Mouse (Mus musculus) kidney, postnatal 4 days (tissue): Measurements from ENCODE around the gene Dapp1.
A peak's percentile ranks its signal among the peaks of the same experiment; 100 is the strongest.
"Not testable (repeated sequence)": the region's sequence is repeated elsewhere in the genome, so short reads cannot be mapped to it uniquely, and the experiment has no call there.

Source experiments
- DNase-seq, 2 experiments: peaks; one replicate each; pipeline ENCODE4 v3.0.0; 2021; ENCODE audit warnings: mixed read lengths in 2 of 2

Gene Dapp1

DNA sequence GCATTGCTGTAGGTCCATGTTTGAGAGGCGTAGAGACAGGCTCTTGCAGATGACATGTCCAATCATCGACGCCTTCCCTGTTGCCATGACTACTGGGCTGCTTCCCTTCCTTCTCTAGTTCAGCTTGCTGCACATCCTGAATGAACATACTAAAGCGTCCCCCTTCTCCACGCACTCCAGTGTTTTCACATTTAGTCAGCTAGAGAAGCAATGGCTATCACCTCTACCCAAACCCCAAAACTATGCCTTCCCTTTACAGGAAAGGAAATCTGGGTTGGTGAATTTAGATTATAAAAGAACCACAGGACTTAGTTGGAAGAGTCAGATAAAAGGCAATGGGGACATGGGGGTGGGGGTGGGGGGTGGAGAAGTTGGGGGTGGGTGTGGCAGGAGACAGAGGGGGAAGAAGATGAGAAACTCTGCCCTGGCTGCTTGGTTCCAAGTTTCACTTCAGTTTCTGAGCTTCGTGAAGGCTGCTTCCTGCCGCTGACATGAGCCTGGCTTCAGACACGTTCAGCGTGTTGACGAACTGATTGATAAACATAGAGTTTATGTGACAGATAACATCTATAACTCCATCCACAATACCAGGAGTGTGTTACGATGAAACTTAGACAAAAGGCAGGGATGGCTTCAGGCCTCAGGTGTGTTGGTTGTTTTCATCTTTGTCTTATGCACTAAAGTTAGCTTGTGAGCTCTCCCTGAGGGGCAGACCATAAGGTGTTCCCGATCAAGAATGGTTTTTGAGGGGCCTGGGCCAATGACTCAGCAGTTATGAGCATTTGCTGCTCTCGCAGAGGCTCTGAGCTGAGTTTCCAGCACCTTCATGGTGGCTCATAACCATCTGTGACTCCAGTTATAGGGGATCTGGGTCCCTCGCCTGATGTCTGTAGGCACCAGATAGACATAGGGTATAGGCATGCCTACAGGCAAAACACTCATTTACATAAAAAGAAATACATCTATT is 28.1 kb downstream of the Dapp1 start:
- peak; percentile 49 for DNase-seq

DNA sequence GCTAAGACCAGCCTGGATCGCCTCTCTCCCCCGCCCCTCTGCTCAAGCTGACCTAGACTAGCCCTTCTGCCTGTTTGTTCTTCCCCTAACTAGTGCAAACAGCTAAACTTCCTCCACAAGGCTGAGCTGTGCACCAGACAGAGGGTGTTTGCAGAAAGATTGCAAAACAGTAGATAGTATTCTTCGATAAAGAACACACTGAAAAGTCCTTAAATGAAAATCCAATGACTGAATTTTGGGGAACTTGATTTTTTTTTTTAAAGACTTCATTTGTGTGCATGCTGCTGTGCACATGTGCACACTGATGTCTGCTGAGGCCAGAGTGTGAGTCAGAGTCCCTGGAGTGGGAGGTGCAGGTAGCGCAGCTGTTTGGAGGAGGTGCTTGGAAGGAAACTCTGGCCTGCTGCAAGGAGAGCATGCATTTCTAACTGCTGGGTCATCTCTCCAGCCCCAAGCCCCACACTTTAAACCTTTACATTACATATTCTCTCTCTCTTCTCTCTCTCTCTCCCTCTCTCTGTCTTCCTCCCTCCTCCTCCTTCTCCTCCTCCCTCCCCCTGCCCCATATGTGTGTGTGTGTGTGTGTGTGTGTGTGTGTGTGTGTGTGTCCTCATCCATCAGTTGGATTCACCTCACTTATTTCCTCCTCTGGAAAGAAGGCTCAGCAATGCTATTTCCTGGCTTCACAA is 29.0 kb downstream of the Dapp1 start:
- DNase-seq: peak in 1 of 2 experiments; percentile 27

DNA sequence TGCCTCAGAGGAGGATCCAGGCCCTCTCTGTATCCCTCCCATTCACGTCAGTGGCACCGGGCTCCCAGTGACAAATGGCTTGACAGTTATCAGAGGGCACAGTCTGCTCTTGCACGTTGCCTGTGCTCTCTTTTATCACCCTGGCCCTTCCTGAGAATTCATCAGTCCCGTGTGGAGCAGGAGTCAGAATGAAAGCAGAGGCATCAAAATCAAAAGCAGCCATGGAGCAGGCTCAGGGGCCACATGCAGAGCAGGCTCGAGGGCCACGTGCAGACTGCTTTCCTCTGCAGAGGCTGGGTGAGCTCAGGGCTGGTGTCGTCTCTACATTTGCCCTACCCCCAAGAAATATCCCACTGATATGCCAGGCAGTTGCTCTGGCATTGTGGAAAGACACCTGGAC is 29.5 kb downstream of the Dapp1 start:
- no peak for DNase-seq

DNA sequence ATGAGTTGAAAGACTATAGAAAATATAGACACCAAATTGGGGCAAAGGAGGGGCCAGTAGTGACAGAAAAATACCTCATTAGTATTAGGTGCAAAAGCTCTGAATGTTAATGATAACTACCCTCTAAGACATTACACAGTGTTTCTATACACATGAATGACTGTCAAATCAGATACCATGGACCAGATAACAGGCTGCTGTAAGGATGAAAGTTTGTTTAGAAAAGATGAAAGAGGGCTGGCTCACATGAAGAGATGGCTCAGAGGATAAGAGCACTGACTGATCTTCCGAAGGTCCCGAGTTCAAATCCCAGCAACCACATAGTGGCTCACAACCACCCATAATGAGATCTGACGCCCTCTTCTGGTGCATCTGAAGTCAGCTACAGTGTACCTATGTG is 30.0 kb downstream of the Dapp1 start:
- DNase-seq: not testable (repeated sequence)

DNA sequence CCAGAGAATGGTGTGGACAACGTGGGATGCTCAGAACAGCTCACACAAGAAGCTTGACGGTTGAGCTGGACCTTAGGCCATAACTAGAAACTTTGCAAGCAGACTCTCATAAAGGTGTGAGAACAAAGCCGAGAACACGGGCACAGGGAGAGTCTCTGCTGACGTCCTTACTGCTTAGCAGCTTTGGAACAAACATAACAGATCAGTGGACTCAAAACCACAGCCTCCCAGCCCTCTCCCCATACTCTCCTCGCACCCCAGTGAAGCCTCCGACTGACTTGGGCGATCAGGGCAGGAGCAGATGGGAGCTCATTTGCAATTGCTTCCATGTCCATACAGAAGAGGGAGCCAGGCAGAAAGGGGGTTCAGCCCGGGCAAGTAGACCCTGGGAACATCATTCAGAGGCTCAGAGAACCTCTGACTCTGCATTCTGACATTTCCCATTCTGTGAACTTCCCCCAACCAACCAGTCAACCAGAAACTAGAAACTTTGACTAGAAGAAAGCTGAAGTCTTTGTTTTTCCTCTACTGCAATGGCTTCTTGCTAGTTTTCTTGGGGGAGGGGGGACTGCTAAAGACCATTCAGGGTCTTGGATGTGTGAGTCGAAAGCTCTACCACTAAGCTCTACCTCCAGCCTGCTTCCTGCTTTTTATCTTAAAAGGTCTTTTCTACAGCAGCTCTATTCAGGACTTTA is 31.0 kb downstream of the Dapp1 start:
- no peak for DNase-seq

DNA sequence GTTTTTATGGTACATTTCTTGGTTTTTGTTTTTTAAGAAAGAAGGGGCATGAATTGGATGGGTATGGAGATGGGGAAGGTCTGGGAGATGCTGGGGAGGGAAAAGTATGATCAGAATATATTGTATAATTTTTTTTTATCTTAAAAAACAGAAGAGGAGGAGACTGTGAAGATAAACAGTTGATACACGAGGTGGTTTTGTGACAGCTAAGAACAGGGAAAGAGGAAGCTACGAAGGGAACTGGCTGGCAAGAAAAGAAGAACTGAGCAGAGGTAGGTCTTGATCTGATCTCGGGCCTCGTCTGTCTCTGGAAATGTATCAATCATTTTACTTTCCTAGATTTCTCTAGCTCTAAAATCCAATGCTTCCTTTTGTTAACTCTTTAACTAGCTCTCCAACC is 33.8 kb downstream of the Dapp1 start:
- no peak for DNase-seq

DNA sequence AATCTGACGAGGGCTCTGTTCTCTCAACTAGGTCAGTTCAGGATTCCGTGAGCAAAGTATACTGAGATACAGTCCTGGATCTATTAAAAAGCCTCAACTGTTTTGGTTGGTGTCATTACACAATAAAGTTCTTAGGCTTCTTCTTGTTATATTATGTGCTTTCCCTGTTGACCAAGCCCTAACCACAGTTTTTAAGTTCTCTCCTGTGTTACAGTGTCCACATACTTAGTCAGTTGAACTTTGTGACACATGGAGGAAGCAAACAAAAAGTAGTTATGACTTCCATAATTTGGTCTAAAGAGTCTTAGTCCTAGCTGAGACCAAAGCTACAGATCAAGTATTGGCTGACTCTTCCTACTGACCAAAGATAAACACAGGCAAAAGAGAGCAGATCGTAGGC is 34.5 kb downstream of the Dapp1 start:
- DNase-seq: no peak

DNA sequence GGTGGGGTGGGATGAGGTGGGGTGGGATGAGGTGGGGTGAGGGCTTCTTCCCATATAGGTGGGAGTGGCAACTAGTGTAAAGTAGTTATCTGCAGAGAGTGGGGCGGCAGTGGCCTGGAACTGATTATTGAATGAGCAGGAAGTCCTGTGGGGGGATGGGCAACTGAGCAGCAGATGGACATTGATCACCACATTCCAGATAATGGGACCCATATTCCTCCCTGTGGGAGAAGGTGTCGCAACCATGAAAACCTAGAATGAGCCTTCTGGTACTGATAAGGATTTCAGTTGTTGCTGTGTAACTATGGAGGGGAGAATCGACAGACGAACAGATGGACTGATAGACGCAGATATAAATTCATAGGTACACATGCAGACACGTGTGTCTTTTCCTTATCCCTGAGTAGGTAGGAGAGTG is 37.6 kb downstream of the Dapp1 start:
- no peak for DNase-seq

DNA sequence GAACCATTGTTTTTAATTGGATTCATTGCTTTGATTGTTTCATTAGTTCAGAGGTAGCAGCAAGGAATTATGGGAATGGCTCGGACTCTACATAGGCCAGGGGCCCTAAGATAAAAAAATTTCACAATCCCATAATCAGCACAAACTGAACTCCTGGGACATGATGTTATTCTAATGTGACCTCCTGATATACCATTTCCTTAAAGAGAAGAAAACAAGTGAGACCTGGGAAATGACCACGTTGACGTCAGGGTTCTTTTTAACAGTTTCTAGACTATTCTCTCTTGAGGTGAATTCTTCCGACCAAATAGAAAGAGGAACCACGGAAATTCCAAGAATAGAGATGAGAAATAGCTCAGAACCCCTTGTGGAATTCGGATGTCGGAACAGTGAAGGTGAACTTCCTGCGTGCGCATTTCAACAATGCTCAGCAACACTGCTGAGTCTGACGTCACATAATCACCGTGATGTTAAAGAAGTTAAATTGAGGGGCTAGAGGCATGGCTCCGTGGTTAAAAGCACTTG is 39.2 kb downstream of the Dapp1 start:
- no peak for DNase-seq

DNA sequence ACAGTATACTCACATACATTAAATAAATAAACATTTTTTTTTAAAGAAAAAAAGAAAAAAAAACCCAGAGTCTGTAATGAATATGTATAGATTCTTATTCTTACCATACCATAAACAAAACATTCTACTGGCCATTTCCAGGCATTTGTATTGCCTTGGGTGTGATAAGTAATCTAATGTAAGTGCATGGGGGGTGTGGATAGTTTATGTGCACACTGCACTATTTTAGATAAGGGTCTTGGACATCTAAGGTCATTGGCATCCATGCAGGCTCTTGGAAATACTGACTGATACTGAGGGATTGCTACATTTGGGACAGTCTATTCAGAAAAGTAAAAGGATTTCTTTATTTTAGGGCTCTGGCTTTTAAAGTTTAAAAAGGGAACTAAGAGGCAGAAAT is 39.8 kb downstream of the Dapp1 start:
- DNase-seq: no peak

DNA sequence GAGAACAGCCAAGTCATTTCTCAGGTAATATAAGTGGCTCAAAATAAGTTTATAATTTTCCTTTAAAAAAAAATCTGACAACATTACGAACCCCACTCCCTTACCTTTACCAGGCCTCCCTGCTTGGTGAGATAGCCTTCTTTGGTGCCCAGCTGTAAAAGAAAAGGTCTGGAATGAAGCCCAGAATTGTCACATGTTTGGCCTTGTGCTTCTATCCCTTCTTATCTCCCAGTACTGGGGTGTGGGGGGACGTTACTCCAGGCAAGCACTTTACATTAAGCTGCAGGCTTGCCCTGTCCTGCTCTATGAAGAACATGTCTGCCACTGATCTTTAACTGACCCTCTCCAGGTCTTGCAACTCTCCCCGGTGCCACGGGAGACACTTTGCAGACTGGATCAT is 40.6 kb downstream of the Dapp1 start:
- no peak for DNase-seq

DNA sequence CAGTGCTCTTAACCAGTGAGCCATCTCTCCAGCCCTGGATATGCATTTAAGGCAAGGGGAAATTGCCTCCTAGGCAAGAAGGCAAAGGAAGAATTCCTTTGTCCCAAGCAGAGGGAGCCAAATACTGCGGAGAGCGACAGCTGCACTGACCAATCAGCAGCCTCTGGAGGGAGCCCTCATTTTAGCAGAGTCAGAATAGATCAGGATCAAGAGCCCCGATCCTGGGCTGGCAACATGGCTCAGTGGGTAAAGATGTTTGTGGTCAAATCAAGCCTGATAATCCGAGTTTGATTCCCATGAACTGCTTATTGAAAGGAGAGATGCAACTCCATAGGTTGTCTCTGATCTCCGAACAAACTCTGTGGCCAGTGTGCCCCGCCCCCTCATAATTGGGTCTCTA is 42.7 kb downstream of the Dapp1 start:
- DNase-seq: peak; percentile 70 to 79

DNA sequence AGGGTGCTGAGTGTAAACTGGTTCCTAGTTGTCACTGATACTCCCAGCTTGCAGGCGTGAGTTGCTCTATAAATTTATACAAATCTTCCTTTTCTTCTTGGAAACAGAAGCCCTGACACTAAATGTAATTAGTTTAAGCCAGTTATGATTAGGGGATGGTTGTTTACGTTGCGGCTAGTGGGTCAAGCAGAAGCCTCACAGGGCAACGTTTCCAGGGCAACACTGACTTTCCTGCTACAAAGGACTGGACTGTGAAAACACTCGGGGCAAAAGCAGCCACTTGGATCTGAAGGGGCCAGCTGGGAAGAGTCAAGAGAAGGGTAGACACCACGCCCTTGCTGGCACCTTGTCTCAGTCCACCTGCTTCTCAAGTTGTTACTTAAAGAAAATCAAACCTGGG is 44.8 kb downstream of the Dapp1 start:
- no peak for DNase-seq

DNA sequence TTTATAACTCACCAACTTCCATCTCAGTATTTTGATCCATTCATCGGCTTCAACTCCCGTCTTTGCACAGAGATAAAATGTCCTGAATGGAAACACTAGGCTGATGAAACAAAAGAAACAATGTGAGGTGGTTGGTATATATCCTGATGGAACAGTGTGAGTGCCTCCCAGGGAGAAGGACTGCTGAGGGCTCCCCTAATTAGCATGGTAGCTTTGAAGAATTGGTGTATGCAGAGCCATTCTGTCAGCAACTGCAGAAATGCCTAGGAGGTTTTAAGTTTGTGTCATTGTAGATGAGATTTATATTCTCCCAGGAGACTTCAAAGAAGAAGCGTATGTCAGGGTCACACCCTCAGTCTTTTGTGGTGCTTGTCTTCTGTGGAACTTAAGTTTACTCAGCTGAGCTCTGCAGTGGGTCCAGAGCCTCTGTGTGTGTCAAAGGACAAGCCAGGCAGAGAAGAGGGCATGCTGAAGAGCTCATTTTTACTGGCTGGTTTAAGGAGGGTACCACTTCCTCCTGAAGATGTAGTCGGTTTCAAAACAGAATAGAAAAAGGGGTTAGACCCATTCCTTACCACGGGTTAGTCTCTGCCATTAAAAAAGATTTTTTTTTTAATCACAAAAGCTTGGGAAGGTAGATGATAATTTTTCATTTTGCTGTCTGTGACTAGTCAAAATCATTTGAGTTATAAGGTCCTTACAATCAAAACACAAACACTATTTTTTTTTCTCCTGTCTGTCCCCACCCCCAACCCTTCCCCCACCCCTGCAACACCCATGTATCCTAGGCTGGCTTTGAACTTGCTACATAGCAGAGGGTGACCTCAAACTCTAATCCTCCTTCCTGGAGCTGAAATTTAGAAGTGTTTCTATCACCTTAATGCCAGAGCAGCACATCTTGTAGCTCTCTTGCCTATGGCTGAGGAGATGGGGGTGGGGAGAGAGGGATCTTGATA is 45.5 kb downstream of the Dapp1 start:
- no peak for DNase-seq

DNA sequence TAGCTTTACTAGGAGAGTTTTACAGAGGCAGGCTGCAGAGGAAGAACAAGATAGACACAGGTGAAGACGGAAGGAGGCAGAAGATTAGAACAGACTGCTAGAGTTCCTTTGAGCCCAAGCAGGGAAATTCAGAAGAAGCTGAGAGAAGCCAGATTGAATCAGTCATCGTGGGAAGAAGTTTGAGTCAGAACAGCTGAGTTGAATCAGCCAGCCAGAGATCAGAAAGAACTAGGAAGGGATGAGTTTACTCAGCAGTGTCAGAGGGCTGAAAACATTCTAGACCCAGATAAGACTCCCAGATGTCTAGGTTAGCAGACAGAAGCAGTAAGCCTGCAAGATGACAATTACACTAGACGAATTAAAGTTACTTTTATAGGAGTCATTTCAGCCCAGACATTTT is 47.4 kb downstream of the Dapp1 start:
- DNase-seq: no peak

DNA sequence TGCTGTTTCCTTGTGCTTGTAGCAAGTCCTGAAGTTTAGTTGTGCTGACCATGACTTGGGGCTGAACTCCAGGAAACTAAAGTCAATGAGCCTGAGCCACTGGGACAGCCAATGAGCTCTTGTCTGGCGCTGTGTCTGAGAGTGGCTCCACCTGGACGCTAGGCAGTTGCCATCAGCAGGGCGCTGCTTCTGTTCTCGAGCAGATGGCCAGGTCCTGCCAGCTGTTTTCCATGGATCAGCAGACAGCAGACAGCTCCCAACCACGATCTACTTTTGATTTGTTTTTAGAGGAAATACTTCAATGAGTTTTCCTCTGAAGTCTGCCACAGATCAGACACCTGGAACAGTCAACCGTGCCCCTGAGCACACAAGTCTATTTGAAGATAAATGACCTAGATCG is 48.6 kb downstream of the Dapp1 start:
- peak; percentile 44 to 63 for DNase-seq

DNA sequence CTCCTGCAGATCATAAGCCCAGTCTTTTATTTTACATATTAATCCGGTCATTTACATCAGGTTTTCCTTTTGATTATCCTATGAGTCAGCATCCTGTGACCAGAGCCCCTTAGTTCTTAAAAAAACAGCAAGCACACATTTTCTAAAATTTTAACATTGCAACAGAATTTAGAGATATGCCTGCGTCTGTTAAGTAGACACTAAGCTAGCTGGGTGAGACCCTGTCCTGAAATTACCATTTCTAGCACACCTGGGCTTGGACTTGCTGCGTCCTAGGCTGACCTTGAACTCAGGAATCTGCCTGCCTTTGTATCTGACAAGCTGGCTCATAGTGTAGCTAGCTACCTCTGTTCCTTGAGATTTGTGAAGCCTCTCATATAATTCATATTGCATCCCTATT is 51.4 kb downstream of the Dapp1 start:
- no peak for DNase-seq

DNA sequence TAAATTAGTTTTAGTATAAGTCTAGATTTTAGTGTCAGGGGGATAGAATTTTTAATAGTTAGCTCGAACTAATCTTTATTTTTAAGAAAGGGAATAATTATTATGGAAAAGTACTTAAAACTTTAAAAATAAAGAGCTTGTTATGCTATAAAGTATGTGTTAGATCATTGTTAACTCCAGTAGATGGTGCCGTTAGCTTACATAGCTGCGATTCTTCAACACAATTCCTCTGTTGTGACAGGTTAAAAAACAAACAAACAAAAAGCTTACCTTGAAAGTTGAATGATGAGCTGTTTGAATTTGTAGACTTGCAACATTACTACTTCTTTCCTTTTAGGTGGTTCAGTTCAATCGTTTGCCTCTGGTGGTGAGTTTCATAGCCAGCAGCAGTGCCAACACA is 54.3 kb downstream of the Dapp1 start:
- DNase-seq: no peak

DNA sequence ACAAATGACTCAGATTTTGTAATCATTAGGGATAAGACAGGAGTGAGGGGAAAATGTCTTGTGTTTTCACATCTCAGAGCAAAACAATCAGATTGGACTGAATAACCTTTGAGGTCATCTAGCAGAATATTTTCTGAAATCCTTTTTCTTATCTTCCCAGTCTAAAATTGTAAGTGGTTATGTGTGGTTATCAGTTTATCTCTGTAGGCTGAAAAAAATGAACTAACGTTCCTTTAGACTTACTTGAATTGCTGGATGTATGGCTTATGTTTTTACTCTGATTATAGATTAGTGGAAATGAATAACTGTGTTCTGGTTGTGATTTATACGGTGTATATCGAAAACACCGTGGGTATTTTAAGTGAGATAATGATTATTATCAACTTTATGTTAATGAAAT is 60.8 kb downstream of the Dapp1 start:
- no peak for DNase-seq

DNA sequence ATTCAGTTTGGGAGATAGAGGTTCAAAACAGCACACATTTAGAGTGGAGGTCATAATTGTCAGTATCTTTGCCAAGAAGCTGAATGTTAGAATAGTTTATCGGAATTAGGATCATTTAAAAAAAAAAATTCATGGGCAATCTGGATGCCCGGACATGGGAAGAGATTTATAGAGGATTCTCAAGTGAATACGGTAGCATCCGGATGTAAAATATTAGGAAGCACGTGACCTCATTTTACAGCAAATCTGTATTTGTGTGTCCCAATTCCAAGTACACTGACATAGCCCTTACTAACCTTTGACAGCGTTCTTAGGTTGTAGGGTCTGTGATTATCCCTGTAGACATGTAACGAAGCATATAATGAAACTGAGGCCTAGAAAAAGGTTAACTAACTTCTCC is 61.9 kb downstream of the Dapp1 start:
- DNase-seq: no peak

DNA sequence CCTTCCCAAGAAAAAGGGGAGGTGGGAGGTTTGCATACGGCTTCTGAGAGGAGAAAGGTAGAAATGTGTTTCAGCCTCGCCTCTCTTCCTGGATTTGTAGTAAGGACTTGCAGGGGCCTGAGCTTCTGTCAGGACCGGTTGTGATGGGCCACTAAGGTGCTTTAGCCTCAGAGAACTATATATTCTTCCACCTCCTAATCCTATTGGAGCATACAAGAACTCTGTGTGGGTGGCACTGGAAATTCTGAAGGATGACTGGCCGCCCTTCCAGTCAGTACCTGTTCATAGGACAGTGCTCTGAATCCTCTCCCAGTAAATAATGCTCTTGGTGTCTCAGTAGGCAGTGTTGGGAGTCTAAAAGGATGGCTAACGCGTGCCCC is 62.4 kb downstream of the Dapp1 start:
- peak; percentile 15 to 33 for DNase-seq
